Comparison of ENCODE assay signal across 13 mouse cellular contexts in genomic region chr14:76678512-76679134, GRCm38 (mm10).
A peak's percentile ranks its signal among the peaks of the same experiment; 100 is the strongest.
DNase-seq lines count a peak whose midpoint lies in the region; ATAC-seq lines count a peak whose summit lies in the region.
"Had no signal": no experiment of that assay in that cellular context is flagged by ENCODE, and none has a peak within 500 bp of the region (broad histone marks: within the 10 kb centered on the region; RNA-seq: fewer than 3 reads in every experiment).

No protein-coding gene starts in this region.

- H3K4me2 ChIP-seq in kidney, embryonic 16.5 days (replicated peaks; ENCODE audit: low read depth, low read length), result no peak overlapping the region
- H3K4me2 ChIP-seq in liver, embryonic 11.5 days, result no peak overlapping the region
- H3K4me2 ChIP-seq: limb, embryonic 12.5 days had no signal

- H3K27ac ChIP-seq in kidney, embryonic 16.5 days (ENCODE audit: low read length), result peak overlapping the region; percentile 26; the same call in 1 of the 2 replicates
- H3K27ac ChIP-seq in liver, embryonic 11.5 days (ENCODE audit: low read depth, low read length), result no peak overlapping the region
- H3K27ac ChIP-seq: limb, embryonic 12.5 days had no signal

- whole genome bisulfite sequencing in kidney, embryonic 16.5 days, result 38% methylated on average over 5 of the region's 5 CpGs
- WGBS in liver, embryonic 11.5 days, result 68% methylated on average over 5 of the region's 5 CpGs

- H3K9ac ChIP-seq in kidney, embryonic 16.5 days (replicated peaks; ENCODE audit: low read length), result no peak overlapping the region
- no peak overlapping the region for H3K9ac ChIP-seq in liver, embryonic 11.5 days (ENCODE audit: low read depth, low read length)
- H3K9ac ChIP-seq: limb, embryonic 12.5 days had no signal

- no peaks in the 10 kb centered on the region for H3K9me3 ChIP-seq in kidney, embryonic 16.5 days (ENCODE audit: low read length)
- H3K9me3 ChIP-seq in liver, embryonic 11.5 days (ENCODE audit: control insufficient read depth, low read length), result no peaks in the 10 kb centered on the region
- H3K9me3 ChIP-seq: limb, embryonic 12.5 days had no signal

- H3K27me3 ChIP-seq in kidney, embryonic 16.5 days (ENCODE audit: insufficient read depth, low read length), result no peaks in the 10 kb centered on the region
- H3K27me3 ChIP-seq in liver, embryonic 11.5 days (replicated peaks; ENCODE audit: control insufficient read depth, insufficient read depth, low read length), result no peaks in the 10 kb centered on the region
- H3K27me3 ChIP-seq: limb, embryonic 12.5 days had no signal

- peak; percentile 68 for DNase-seq in embryo, embryonic 10.5 days (ENCODE audit: low spot score)
- DNase-seq in embryo, embryonic 11 days, result no peak
- no peak for DNase-seq in kidney, adult 18-20 months
- DNase-seq in thymus, postnatal 0 days (ENCODE audit: low spot score), result peak; percentile 47
- DNase-seq in thymus, postnatal 36 days, result no peak
- DNase-seq in liver, embryonic 11.5 days (ENCODE audit: low spot score), result no peak
- DNase-seq in layer of hippocampus, adult 9-11 months, result no peak
- DNase-seq: cerebellum, adult 9-11 months; kidney, postnatal 10 days; lung, adult 2 months had no signal

- no peak for ATAC-seq in kidney, embryonic 16.5 days (ENCODE audit: low FRiP score, low TSS enrichment)
- ATAC-seq in liver, embryonic 11.5 days (replicated peaks; ENCODE audit: low FRiP score), result no peak

- H3K36me3 ChIP-seq in kidney, embryonic 16.5 days (ENCODE audit: insufficient read depth, low read length), result no peaks in the 10 kb centered on the region
- H3K36me3 ChIP-seq in liver, embryonic 11.5 days (ENCODE audit: control insufficient read depth, insufficient read depth, low read length), result no peaks in the 10 kb centered on the region
- H3K36me3 ChIP-seq: G1E; limb, embryonic 12.5 days had no signal

- H3K4me3 ChIP-seq in kidney, embryonic 16.5 days (ENCODE audit: low read length), result no peak overlapping the region
- no peak overlapping the region for H3K4me3 ChIP-seq in liver, embryonic 11.5 days (ENCODE audit: low read depth, low read length)
- H3K4me3 ChIP-seq: limb, embryonic 12.5 days had no signal

- H3K4me1 ChIP-seq in kidney, embryonic 16.5 days (ENCODE audit: insufficient read depth, low read length), result peaks cover 29% of the 10 kb centered on the region
- peaks cover 10% of the 10 kb centered on the region for H3K4me1 ChIP-seq in liver, embryonic 11.5 days (replicated peaks; ENCODE audit: control insufficient read depth, insufficient read depth, low read length)

Comparison
In these comparisons a context has a peak if more than half of its experiments do, and no peak if none do; other contexts are left out.
1. DNase-seq: peak in embryo, embryonic 10.5 days (single experiment) and thymus, postnatal 0 days (single experiment); none in embryo, embryonic 11 days (single experiment), kidney, adult 18-20 months (single experiment), thymus, postnatal 36 days (0 of 2), liver, embryonic 11.5 days (single experiment) and layer of hippocampus, adult 9-11 months (single experiment).